Mouse (Mus musculus): Measurements from ENCODE around the gene Dcaf1. TPM values are rescaled to one million over a fixed set of nuclear protein-coding genes. Genes with fewer than 3 reads are reported as not detected.
A peak's percentile ranks its signal among the peaks of the same experiment; 100 is the strongest.

The Dcaf1 gene
- polyA plus RNA-seq, 1 experiment from 2014 or later = 16.6 TPM

DNA sequence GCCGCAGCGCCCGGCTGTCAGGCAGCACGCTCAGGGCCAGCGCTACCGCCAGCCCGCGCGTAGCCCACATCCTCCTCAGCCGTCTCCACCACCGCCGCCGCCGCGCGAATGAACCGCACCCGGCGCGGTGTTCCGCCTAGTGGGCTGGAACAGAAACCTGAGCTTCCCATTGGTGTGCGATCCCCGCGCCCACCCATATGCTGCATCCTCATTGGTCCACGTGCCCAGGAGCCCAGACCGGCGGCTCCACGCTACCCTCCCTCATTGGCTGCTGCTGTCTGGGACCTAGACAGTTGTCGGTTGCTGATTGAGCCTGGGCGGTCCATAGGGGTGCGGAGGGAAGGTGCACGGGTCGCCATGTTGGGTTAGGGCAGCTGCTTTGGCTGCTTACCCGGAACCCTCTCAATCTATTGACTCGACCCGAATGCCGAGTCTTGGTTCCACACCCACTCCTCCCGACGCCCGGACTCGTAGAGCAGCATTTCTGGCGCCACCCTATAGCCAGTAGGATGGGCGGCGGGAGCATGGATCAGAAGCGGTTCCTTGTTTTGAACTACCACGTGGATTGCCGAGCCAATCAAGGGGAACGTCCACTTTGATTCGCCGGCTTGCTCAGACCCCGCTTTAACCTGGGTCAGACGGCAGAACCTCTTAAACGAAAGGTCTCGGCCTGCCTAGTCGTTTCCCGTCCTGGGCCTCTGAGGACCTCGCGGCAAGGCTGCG lies 70.3 kb downstream of the Dcaf1 start, which contains the start of gene Manf:
Manf (minus strand) TSS at position 151 of the 723 bp plus-strand sequence.
- peak within 1 kb of the TSS; percentile 95 for H3K4me3 ChIP-seq (ENCODE audit: low read depth, low read length)
- H3K27me3 ChIP-seq (replicated peaks; ENCODE audit: control insufficient read depth, insufficient read depth, low read length) = no peaks in the 10 kb centered on the region
- peak within 1 kb of the TSS; percentile 92 for H3K9ac ChIP-seq (ENCODE audit: low read length)
- ATAC-seq (peak; percentile 99), DNase-seq (ENCODE audit: low spot score) (peak; percentile 99)
- H3K36me3 ChIP-seq (ENCODE audit: control insufficient read depth, insufficient read depth, low read length) = peaks cover 33% of the 10 kb centered on the region
- under 1% methylated on average over 59 of the region's 59 CpGs for WGBS
- peaks cover 20% of the 10 kb centered on the region for H3K4me1 ChIP-seq (ENCODE audit: control insufficient read depth, insufficient read depth, low read length)
- peak within 1 kb of the TSS; percentile 94 for H3K27ac ChIP-seq (ENCODE audit: low read depth, low read length)
- no peaks in the 10 kb centered on the region for H3K9me3 ChIP-seq (replicated peaks; ENCODE audit: control insufficient read depth, low read length)
- H3K4me2 ChIP-seq (ENCODE audit: low read length) = peak within 1 kb of the TSS; percentile 84

DNA sequence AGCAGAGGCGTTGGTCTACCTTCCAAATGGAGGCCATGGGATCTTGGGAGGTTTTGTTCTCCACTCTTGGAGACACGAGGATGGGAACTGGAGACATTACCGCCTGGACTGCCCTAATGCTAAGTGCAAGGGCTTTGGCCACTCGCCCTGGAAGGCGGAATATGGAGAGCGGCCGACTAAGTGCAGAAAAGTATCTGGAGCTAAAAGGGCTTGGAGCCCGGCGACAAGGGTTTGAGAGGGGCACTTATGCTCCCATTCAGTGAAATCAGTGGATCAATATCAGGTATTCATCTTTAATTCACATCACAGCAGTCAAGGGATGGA lies 70.8 kb downstream of the Dcaf1 start:
- under 1% methylated on average over 9 of the region's 9 CpGs for WGBS
- Histone ChIP-seq H3K4me1 (ENCODE audit: control insufficient read depth, insufficient read depth, low read length) (peaks cover 20% of the 10 kb centered on the region), H3K4me3 (ENCODE audit: low read depth, low read length) (peak overlapping the region; percentile 95), H3K27me3 (replicated peaks; ENCODE audit: control insufficient read depth, insufficient read depth, low read length) (no peaks in the 10 kb centered on the region), H3K9me3 (replicated peaks; ENCODE audit: control insufficient read depth, low read length) (no peaks in the 10 kb centered on the region), H3K36me3 (ENCODE audit: control insufficient read depth, insufficient read depth, low read length) (peaks cover 37% of the 10 kb centered on the region), H3K4me2 (ENCODE audit: low read length) (peak overlapping the region; percentile 84), H3K27ac (ENCODE audit: low read depth, low read length) (peak overlapping the region; percentile 94), H3K9ac (ENCODE audit: low read length) (peak overlapping the region; percentile 81)
- DNase-seq (ENCODE audit: low spot score) (no peak), ATAC-seq (no peak)

DNA sequence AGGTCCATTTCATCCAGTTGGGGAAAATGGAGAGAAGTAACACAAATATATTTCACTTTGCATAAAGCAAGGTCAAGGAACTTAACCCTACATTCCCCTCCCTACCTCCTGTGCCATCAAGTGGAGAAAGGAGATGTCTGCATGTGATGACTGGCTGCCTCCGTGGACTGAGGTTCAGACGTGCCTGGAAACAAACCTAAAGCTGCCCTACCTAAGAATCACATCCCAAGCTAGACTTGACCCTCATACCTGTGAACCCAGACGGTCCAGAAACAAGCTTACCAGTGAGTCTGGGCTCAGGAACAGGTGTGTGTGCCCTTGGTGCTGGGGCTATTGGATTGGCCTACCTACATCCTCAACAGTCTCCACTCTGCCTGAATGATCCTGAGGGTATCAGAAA lies 71.7 kb downstream of the Dcaf1 start:
- no peaks in the 10 kb centered on the region for H3K27me3 ChIP-seq (replicated peaks; ENCODE audit: control insufficient read depth, insufficient read depth, low read length)
- no peak overlapping the region for H3K27ac ChIP-seq (ENCODE audit: low read depth, low read length)
- H3K4me1 ChIP-seq (ENCODE audit: control insufficient read depth, insufficient read depth, low read length) = peaks cover 20% of the 10 kb centered on the region
- H3K4me3 ChIP-seq (ENCODE audit: low read depth, low read length) = no peak overlapping the region
- ATAC-seq (no peak), DNase-seq (ENCODE audit: low spot score) (no peak)
- H3K4me2 ChIP-seq (ENCODE audit: low read length) = peak overlapping the region; percentile 29
- 63% methylated on average over 3 of the region's 3 CpGs for WGBS
- H3K36me3 ChIP-seq (ENCODE audit: control insufficient read depth, insufficient read depth, low read length) = peaks cover 37% of the 10 kb centered on the region
- no peaks in the 10 kb centered on the region for H3K9me3 ChIP-seq (replicated peaks; ENCODE audit: control insufficient read depth, low read length)
- 0 out of 2 replicates have a peak overlapping the region, but pooled peaks have one; percentile 45 for H3K9ac ChIP-seq (ENCODE audit: low read length)

- no peak for ATAC-seq
- 88% methylated on average over 1 of the region's 1 CpGs for WGBS
- peaks cover 49% of the 10 kb centered on the region for H3K36me3 ChIP-seq (ENCODE audit: control insufficient read depth, insufficient read depth, low read length)
Measured at GRCm38 (mm10) chr9:106898901-106899300, 77.2 kb downstream of the Dcaf1 start.

GRCm38 (mm10) chr9:106901596-106901995 lies 79.9 kb downstream of the Dcaf1 start:
- WGBS = 96% methylated on average over 7 of the region's 7 CpGs
- H3K27me3 ChIP-seq (replicated peaks; ENCODE audit: control insufficient read depth, insufficient read depth, low read length) = no peaks in the 10 kb centered on the region
- DNase-seq (ENCODE audit: low spot score) = no peak
- H3K4me1 ChIP-seq (ENCODE audit: control insufficient read depth, insufficient read depth, low read length) = no peaks in the 10 kb centered on the region
- ATAC-seq = no peak
- H3K27ac ChIP-seq (ENCODE audit: low read depth, low read length) = no peak overlapping the region
- peaks cover 47% of the 10 kb centered on the region for H3K36me3 ChIP-seq (ENCODE audit: control insufficient read depth, insufficient read depth, low read length)
- H3K9ac ChIP-seq (ENCODE audit: low read length) = no peak overlapping the region
- H3K4me2 ChIP-seq (ENCODE audit: low read length) = no peak overlapping the region
- no peak overlapping the region for H3K4me3 ChIP-seq (ENCODE audit: low read depth, low read length)
- H3K9me3 ChIP-seq (replicated peaks; ENCODE audit: control insufficient read depth, low read length) = no peaks in the 10 kb centered on the region

More at GRCm38 (mm10) chr9:106898901-106899300, 77.2 kb downstream of the Dcaf1 start:
- no peaks in the 10 kb centered on the region for H3K9me3 ChIP-seq (replicated peaks; ENCODE audit: control insufficient read depth, low read length)
- no peaks in the 10 kb centered on the region for H3K27me3 ChIP-seq (replicated peaks; ENCODE audit: control insufficient read depth, insufficient read depth, low read length)
- no peak overlapping the region for H3K4me2 ChIP-seq (ENCODE audit: low read length)
- H3K4me3 ChIP-seq (ENCODE audit: low read depth, low read length) = no peak overlapping the region
- H3K9ac ChIP-seq (ENCODE audit: low read length) = no peak overlapping the region
- no peaks in the 10 kb centered on the region for H3K4me1 ChIP-seq (ENCODE audit: control insufficient read depth, insufficient read depth, low read length)
- no peak for DNase-seq (ENCODE audit: low spot score)
- H3K27ac ChIP-seq (ENCODE audit: low read depth, low read length) = no peak overlapping the region

- H3K4me2 ChIP-seq (ENCODE audit: low read length) = no peak overlapping the region
- H3K4me3 ChIP-seq (ENCODE audit: low read depth, low read length) = no peak overlapping the region
- no peak for ATAC-seq
- H3K4me1 ChIP-seq (ENCODE audit: control insufficient read depth, insufficient read depth, low read length) = no peaks in the 10 kb centered on the region
- no peaks in the 10 kb centered on the region for H3K9me3 ChIP-seq (replicated peaks; ENCODE audit: control insufficient read depth, low read length)
- no peak overlapping the region for H3K9ac ChIP-seq (ENCODE audit: low read length)
- DNase-seq (ENCODE audit: low spot score) = no peak
- peaks cover 47% of the 10 kb centered on the region for H3K36me3 ChIP-seq (ENCODE audit: control insufficient read depth, insufficient read depth, low read length)
- 83% methylated on average over 4 of the region's 4 CpGs for WGBS
- no peaks in the 10 kb centered on the region for H3K27me3 ChIP-seq (replicated peaks; ENCODE audit: control insufficient read depth, insufficient read depth, low read length)
- no peak overlapping the region for H3K27ac ChIP-seq (ENCODE audit: low read depth, low read length)
Measured at GRCm38 (mm10) chr9:106903099-106903790, 81.6 kb downstream of the Dcaf1 start.

GRCm38 (mm10) chr9:106903791-106904134 lies 82.1 kb downstream of the Dcaf1 start:
- H3K27ac ChIP-seq (ENCODE audit: low read depth, low read length) = no peak overlapping the region
- no peaks in the 10 kb centered on the region for H3K4me1 ChIP-seq (ENCODE audit: control insufficient read depth, insufficient read depth, low read length)
- H3K9me3 ChIP-seq (replicated peaks; ENCODE audit: control insufficient read depth, low read length) = no peaks in the 10 kb centered on the region
- 29% methylated on average over 1 of the region's 1 CpGs for WGBS
- no peak overlapping the region for H3K4me3 ChIP-seq (ENCODE audit: low read depth, low read length)
- DNase-seq (ENCODE audit: low spot score) (peak; percentile 83), ATAC-seq (peak; percentile 60; the same call in 1 of the 2 replicates)
- no peak overlapping the region for H3K9ac ChIP-seq (ENCODE audit: low read length)
- peaks cover 46% of the 10 kb centered on the region for H3K36me3 ChIP-seq (ENCODE audit: control insufficient read depth, insufficient read depth, low read length)
- H3K27me3 ChIP-seq (replicated peaks; ENCODE audit: control insufficient read depth, insufficient read depth, low read length) = no peaks in the 10 kb centered on the region
- no peak overlapping the region for H3K4me2 ChIP-seq (ENCODE audit: low read length)

GRCm38 (mm10) chr9:106906597-106906996 lies 84.9 kb downstream of the Dcaf1 start:
- Histone ChIP-seq H3K9ac (ENCODE audit: low read length) (no peak overlapping the region), H3K27ac (ENCODE audit: low read depth, low read length) (no peak overlapping the region), H3K4me3 (ENCODE audit: low read depth, low read length) (no peak overlapping the region), H3K27me3 (replicated peaks; ENCODE audit: control insufficient read depth, insufficient read depth, low read length) (no peaks in the 10 kb centered on the region), H3K9me3 (replicated peaks; ENCODE audit: control insufficient read depth, low read length) (no peaks in the 10 kb centered on the region), H3K36me3 (ENCODE audit: control insufficient read depth, insufficient read depth, low read length) (peaks cover 39% of the 10 kb centered on the region), H3K4me2 (ENCODE audit: low read length) (no peak overlapping the region), H3K4me1 (ENCODE audit: control insufficient read depth, insufficient read depth, low read length) (no peaks in the 10 kb centered on the region)
- DNase-seq (ENCODE audit: low spot score) (no peak), ATAC-seq (no peak)
- 88% methylated on average over 8 of the region's 8 CpGs for WGBS

DNA sequence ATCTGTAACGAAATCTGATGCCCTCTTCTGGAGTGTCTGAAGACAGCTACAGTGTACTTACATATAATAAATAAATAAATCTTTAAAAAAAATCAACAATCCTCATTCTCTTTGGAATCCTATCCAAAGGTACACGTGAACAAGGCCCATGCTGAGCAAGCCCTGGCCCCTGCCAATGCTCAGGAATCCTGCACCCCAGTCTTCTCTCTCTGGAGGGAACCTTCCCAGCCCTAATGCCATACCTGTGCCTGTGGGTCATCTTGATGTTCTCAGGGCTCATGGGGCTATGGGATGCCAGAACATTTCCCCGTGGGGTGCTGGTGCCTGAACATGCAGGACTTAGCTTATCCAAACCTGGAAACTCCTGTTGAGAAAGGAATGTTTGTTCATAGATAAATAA lies 86.5 kb downstream of the Dcaf1 start:
- Histone ChIP-seq H3K4me3 (ENCODE audit: low read depth, low read length) (no peak overlapping the region), H3K27me3 (replicated peaks; ENCODE audit: control insufficient read depth, insufficient read depth, low read length) (no peaks in the 10 kb centered on the region), H3K4me1 (ENCODE audit: control insufficient read depth, insufficient read depth, low read length) (no peaks in the 10 kb centered on the region), H3K27ac (ENCODE audit: low read depth, low read length) (no peak overlapping the region), H3K4me2 (ENCODE audit: low read length) (no peak overlapping the region), H3K9me3 (replicated peaks; ENCODE audit: control insufficient read depth, low read length) (no peaks in the 10 kb centered on the region), H3K36me3 (ENCODE audit: control insufficient read depth, insufficient read depth, low read length) (peaks cover 45% of the 10 kb centered on the region), H3K9ac (ENCODE audit: low read length) (no peak overlapping the region)
- no peak for ATAC-seq
- 82% methylated on average over 3 of the region's 3 CpGs for WGBS
- DNase-seq (ENCODE audit: low spot score) = no peak

Measured in forebrain, embryonic 14.5 days (tissue).